Mouse (Mus musculus) activated CD4-positive, CD25-positive, alpha-beta regulatory T cell, adult 4 months (primary cell): ENCODE results near the gene Eri3. TPM values are rescaled to one million over a fixed set of nuclear protein-coding genes. Genes with fewer than 3 reads are reported as not detected.

Experiments
- ATAC-seq: one replicate; pipeline ENCODE4 v1.8.0; 2017
- polyA plus RNA-seq, 2 experiments: library from polyadenylated mRNA; unstranded; fragments of 100-300 nt; shearing (Covaris generic); gene quantifications; one replicate each; pipeline ENCODE4 v1.2.1; 2017

Gene Eri3
- polyA plus RNA-seq, 2 experiments from 2014 or later = 40.9 to 47.1 TPM

DNA sequence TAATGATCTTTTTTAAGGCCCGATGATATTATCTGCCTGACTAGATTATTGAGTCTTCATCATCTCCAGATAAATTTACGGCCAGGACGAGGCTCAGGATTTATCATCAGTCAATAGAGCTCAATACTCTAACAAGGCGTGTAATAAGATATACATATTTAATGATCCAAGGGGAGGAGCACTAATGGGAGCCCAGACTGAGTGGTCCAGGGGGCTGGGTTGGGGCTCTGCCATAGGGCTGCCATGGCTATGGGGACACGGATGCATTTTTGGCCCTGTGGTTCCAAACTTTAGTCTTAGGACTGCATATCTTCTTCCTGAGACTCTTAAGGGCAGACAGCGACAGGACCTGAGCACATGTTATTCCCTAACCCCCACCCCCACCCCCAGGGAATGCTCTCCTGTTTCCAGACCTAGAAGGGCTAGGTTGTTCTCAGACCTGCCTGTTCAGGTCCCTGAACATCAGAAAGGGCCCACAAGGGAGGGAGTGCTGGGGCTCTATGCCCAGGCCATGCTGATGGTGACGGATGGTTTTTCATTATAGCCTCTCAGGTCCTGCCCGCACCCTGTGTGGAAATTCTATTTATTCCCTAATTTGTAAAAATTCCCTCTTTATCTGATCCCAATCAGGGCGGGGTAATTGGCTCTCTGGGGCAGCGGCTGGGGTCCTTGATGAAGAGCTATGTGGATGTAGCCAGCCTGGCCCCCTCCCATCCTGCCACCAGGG lies 114.4 kb downstream of the Eri3 start:
- ATAC-seq = no peak

DNA sequence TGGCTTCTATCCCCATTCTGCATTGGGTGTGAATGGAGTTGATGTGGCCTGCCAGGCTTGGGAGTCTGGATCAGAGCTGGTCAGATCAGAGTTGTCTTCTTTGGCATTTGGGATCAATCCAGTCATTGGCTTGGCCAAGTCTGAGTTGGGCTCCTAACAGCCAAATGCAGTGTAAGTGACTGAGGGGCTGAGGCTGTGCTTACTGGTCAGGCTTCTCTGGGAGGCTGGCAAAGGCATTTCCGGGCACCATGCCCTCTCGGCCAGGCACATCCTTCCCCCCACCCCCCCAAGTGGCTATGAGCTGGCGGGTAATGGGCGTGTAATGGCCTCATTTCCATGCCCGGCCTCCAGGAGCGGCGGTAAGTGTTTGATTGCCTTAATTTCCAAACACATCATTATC lies 115.4 kb downstream of the Eri3 start:
- no peak for ATAC-seq

DNA sequence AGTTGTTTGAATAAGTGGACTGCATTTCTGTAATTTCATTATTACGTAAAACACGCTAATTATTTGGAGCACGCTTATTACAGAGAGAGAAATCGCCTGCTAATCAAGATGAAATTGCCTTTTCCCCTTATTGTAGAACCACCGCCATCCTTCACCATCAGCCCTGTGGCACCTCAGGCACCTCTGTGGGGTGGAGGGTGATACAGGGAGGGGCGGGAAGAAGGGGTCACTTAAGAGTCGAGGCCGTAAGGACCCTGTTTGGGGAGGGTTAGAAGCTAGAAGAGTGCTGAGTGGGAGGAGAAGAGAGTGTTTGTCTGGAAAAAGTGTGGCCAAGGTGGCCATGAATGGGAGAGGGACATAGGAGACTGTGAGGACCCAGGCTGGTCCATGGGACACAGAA lies 115.9 kb downstream of the Eri3 start:
- ATAC-seq = no peak

DNA sequence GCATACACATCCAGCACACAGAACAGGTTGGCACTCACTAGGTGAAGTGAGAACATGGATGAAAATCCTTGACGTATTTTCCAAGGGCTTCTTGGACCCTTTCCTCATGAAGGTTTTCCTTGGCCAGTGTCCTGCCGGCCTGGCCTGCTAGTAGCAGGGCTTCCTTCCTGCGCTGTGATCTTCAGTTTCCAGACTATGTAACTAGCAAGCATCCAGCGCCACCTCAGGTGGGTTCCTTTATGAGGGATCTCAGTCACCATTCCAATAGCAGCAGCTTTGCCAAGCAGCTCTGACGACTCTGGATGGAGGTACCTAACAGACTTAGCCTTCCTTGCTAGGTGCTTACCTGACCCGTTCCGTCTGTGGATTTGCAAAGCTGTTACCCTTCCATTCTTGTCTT lies 119.7 kb downstream of the Eri3 start:
- no peak for ATAC-seq

DNA sequence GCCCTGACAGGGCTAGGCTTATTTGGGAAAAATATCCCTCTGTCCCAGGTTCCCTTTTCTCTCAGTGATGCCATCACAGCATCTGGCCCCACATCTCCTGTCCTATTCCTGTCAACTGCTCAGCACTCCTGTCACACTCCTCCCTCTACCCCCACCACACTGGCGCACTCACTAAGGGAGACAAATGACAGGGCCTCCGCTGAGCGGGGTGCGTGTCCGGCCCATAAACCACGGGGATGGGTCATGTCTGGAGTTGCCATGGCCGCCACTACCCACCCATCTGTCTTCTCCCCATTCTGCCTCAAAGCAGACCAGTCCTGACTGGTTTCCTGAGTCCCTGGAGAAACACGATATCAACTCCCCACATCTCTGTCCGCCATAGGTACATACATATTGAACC lies 121.9 kb downstream of the Eri3 start:
- no peak for ATAC-seq

DNA sequence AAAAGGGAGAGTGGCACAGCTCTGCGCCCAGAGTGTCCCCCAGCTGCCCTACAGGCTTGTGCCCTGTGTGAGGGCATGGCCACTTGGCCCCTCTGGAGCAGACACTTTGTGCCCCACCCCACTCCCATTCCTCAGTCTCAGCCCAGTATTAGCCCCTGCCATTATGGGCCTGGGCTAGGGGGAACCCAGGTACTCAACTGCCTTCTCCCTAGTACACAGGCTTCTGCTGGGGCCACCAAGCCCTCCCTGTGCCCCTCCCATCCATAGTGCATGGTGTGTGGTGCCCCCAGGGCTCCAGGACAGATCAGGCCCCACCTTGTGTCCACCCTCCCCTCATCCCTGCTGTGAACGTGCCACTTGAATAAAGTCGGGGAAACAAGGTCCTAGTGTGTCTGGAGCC lies 123.7 kb downstream of the Eri3 start:
- ATAC-seq = no peak

DNA sequence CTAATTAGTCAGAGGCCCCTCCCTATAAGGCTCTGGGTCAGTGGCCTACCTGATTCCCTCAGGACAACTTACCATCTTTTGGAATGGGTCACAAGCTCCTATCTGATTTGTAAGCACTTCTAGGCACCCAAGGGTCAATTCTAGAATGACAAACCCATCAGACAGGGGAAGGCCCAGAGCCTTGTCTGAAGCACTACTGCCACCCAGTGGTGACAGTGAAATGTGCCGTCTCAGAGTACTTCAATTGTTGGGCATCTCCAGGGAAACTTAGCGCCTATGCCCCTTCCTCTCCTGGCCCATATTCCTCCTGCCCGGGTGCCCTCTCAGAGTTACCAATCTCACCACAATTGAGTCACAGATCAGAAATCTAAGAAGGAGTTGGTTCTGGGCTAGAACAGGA lies 126.7 kb downstream of the Eri3 start:
- ATAC-seq = peak; percentile 58

DNA sequence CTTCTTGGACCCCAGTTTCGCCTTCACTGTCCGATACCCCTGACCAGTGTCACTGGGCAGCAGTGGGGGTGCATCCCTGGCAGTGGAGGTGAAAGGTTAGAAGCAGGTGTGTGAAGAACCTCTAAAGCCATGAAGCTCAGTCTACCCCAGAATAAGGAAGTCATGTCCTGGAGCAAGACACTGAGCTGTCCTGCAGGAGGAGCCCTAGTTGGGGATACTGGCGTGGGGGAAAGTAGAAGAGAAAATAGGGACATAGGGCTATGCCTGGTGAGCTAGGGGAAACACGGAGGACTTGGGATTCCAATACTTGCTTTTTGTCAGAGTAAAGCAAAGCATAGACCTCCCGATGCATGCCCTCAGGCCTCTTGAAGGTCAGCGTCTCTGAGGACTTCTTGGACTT lies 130.8 kb downstream of the Eri3 start:
- ATAC-seq = no peak

DNA sequence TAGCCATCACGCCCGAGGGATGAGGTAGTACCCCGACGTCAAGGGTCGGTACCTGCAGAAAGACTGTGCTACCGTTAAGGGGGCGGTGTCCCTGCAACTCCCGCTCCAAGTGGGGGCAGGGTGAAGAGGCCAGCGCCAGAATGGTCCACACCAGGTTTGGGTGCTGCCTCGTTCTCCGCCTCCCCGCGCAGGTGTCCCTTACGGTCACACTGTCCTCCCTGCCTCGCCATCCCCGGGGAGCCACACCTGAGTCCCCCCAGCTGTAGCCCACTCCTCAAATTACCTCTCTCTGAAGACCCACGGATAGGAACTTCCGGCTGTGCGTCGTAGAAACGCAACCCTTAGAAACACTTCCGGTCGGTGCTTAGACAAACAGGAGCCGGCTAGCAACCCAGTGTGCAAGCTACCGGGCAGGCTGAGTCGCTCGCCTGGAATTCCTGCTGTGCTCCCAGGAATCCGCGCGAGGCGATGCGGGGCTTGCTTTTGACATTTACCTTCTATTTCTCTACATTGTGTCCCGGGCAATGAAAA lies 131.8 kb downstream of the Eri3 start, which contains the start of gene Dmap1:
Dmap1 (minus strand) TSS at position 343 of the 531 bp plus-strand sequence.
- ATAC-seq = peak; percentile 80

DNA sequence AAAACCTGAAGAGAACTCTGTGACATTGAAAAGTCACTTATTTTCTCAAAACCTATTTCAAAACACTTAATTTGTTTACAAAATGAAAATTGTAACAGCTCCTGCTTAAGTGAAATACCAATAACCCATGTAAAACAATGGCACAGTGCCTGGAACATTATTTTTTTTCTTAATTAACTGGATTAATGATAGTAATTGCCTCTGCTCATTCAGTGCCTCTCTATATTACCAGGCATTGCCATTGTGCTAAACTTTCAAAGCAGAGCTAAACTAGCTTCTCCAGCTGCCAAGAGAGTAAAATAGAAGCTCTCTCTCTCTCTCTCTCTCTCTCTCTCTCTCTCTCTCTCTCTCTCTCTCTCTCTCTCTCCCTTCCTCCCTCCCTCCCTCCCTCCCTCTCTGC lies 132.3 kb downstream of the Eri3 start:
- ATAC-seq = no peak

DNA sequence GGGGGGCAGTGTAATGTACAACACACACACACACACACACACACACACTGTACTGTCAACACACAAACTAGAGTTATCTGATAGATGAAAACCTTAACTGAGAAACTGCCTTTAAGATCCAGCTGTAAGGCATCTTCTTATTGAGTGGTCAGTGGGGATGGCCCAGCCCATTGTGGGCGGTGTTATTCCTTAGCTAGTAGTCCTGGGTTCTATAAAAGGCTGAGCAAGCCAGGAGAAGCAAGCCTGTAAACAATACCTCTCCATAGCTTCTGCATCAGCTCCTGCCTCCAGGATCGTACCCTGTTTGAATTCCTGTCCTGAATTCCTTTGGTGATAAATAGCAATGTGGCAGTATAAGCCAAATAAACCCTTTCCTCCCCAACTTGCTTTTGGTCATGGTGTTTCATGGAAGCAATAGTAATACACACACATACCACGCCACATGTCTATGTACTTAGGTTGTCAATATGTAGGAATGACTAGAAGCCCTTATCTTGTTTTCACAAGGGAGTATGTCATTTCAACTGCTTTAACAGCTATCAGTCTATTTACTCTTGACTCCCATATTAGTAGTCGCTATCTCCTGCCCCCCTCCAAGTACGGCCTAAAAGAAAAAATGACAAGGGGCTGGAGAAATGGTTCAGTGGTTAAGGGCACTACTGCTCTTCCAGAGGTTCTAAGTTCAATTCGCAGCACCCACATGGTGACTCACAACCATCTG lies 133.0 kb downstream of the Eri3 start:
- no peak for ATAC-seq

DNA sequence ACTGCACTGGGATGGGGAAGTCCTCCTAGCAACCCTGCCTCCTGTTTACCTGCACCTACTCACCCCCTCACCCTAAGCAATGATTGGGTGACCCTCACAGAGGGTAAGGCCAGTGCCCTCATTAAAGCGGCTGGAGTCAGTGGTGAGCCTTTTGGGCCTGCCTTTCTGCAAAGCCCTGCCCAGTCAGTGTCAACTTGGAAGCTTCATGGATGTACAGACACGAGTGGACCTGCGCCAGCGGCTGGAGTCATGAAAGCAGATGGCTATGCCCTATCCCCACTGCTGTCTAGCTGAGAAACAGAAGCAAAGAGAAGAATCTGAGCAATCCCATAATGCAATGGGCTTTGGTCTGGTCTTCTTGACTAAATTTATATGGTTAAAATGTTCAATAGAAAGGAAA lies 136.2 kb downstream of the Eri3 start:
- ATAC-seq = no peak

DNA sequence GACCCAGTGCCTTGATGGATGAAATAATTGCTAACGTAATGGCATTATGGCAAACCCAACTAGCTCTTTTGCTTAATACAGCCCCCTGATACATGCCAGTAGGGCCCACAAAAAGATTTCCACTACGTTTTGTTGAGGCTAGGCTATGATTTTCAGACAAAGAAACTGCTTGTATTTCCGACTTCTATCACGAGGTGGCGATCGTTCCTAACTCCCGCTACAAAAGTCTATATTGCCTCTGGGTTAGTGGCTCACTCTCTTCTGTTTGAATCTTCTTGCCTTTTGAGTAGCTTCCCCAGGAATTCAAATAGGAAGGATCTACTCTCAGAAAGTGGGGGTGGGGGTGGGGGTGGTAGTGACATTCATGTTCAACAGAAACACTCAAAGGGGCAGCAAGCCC lies 155.2 kb downstream of the Eri3 start:
- no peak for ATAC-seq

DNA sequence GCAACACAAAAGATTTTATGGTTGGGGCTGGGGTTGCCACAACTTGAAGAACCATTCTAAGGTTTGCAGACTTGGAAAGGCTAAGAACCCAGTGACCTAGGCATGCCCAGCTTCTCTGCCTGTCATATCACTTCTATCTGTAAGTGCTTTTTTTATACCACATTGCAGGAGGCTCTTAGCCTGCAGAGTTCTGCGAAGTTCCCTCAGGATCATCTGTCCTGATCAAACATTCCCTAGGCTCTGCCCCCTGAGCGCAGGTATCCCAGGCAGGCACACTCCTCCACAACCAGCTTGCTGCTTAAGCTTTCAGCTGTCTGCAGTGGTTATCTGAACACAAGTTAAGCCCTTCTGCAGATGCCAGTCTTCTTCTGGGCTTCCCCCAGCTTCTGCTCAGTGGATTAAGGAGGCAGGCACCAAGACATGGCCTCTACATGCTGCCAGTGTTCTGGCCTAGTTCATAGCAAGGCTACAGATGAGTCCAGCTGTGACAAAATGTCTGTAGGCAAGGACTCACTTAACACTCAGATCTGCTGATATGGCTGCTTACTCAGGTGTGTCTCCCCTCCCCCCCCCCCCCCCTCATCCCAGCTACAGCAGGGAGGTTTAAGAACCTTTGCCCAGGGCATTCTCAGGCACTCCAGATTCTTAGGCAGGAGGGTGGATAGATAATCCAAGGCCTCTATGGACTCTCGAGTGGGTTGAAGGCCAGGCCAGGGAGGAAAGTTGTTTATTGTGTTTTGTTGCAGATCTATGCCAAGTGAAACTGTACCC lies 158.8 kb downstream of the Eri3 start:
- no peak for ATAC-seq

DNA sequence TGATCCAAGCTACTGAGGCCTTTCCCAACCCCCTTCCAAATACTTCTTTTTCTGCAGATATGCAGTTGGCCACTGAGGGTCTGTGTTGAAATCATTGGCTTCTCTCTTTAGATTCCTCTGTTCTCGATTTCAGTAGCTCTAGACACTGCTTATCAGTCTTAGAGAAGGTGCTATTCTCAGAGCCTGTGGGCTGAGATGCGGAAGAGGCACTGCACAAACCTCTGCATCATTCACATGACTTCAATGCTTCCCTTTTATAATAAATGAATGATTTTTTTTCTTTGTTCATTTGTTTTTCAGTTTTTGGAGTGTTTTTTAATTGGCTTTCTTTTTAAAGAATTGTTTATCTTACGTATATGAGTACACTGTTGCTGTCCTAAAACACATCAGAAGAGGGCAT lies 162.1 kb downstream of the Eri3 start:
- ATAC-seq = no peak

DNA sequence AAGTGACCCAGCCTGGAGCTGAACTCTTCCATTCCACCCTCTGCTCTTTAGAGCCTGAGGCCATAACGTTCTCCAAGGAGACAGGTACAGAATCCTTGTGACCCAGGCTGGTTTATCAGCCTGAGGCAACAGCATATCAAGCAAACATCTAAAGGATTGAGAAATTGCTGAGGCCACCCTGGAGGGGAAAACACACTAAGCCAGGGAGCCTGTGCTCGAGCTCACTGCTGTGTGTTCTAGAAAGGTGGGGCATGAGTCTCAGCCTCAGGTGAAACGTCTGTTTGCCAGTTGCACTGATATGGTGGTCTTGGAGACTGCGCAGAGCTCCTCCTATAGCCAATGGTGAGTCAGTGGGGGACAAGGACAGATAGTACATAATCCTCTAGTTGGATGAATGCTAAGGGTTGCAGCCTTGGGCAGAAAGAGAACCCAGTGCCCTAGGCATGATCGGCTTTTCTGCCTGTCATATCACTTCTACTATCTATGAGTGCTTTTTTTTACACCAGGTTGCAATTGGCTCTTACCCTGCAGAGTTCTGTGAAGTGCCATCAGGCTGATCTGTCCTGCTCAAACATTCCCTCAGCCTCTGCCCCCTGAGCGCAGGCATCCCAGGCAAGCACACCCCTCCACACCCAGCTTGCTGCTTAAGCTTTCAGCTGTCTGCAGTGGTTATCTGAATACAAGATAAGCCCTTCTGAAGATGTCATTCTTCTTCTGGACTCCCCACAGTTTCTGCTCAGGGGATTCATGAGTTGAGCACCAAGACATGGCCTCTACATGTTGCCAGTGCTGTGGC lies 163.3 kb downstream of the Eri3 start:
- ATAC-seq = no peak

Other genes starting within 250 kb of the Eri3 start
- 10 to 100 TPM; 14.1 to 19.8 TPM for gene Rnf220, start 53.3 kb upstream of the Eri3 start, polyA plus RNA-seq
- gene Dmap1, start 131.9 kb downstream of the Eri3 start, polyA plus RNA-seq = 10 to 100 TPM; 21.4 to 24.9 TPM
- gene Gm12845, start 174.0 kb downstream of the Eri3 start, polyA plus RNA-seq = not detected
- not detected for gene Klf17, start 215.3 kb downstream of the Eri3 start, polyA plus RNA-seq